Mouse (Mus musculus): ENCODE measurements at regions not wholly inside any gene's neighbourhood (a gene's known extent, or its start where the extent isn't known, plus 50 kb on each side); places are given as distances from the start of the nearest gene placed in this dataset.

DNA sequence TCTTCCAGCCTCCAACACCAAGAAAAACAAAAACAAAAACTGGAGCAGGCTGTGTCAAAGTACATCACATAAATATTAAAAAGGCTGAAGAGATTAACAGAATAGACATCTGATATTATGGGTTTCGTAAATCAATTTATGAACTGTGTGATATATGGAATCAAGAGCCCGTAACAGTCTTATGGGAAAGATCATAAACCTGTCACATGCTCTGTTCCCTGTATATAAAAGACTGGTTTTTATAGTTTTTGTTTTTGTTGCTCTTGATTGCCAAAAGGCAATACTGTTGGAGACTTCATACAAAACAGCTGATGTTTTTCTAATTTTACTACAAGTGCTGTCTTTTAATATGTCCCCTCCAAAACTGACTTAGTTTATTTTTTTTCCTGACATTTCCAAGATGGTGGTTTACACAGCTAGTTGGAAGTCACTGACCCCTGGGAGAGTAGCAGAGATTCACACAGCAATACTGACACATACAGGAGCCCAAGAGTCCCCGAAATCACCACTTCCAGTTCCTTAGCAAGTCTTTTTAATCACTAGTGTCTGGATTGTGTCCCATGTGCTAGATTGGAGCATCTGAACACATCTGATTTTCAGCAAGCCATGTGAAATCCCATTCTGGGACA lies 303.1 kb upstream of the Rag2 start:
- 70% methylated on average over 3 of the region's 3 CpGs for WGBS
- no peak for DNase-seq (ENCODE audit: low read depth, low spot score)

DNA sequence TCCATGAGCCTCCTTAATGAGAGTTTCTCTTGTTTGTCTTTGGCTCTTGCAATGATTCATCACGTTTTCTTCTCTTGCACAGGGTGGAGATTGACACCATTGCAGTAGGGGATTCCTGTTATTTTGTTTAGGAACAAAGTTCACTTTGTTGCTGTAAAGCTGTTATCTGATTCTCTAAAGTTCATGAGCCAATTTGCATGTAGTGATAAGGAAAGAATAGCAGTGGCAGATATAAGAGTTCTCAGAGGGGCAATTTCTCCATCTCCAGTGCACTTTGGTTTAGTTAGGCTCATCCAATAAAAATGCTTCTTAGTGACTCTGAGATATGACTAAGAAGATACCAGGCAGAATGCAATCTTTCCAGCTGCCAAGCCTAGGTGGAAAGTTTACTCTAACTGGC lies 267.8 kb upstream of the Rag2 start:
- no peak for DNase-seq (ENCODE audit: low read depth, low spot score)
- 7% methylated on average over 1 of the region's 1 CpGs for WGBS

DNA sequence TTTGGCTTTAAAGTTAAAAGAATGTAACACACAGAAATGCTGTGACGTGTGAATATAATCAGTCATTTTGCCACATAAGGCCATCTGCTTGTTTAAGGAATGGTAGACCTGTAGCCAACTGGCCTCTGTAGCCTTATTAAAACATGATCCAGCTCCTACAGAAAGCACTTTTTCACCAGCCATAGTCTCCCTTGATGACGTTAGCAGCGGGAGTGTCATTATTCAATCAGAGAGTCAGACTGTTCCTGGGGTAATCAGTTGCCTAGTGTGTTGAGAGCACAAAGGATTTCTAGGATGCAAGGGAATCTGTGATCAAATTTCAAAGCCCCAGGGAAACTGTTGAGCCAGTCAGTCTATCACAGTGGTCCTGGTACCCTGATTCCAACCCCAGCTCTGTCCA lies 260.3 kb upstream of the Rag2 start:
- no peak for DNase-seq (ENCODE audit: low read depth, low spot score)
- WGBS, result 51% methylated on average over 3 of the region's 3 CpGs

DNA sequence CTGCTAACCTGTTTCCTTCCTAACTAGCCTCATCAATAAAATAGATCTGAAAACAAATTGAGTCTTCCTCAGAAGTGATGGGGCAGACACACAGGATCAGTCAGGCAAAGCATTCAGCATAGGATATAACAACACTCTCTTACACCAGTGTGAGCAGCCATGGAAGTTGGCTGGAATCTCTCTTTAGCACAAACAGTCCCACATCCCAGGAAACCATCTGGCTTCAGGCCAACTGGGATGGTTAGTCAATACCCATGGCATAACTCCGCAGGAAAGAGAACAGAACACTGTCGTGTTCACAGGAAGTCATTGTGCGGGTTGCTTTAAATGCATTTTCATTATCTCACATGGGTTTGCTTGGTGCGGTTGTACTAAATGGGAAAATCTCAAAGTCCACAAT lies 256.2 kb upstream of the Rag2 start:
- DNase-seq (ENCODE audit: low read depth, low spot score), result no peak
- WGBS, result 73% methylated on average over 4 of the region's 4 CpGs

DNA sequence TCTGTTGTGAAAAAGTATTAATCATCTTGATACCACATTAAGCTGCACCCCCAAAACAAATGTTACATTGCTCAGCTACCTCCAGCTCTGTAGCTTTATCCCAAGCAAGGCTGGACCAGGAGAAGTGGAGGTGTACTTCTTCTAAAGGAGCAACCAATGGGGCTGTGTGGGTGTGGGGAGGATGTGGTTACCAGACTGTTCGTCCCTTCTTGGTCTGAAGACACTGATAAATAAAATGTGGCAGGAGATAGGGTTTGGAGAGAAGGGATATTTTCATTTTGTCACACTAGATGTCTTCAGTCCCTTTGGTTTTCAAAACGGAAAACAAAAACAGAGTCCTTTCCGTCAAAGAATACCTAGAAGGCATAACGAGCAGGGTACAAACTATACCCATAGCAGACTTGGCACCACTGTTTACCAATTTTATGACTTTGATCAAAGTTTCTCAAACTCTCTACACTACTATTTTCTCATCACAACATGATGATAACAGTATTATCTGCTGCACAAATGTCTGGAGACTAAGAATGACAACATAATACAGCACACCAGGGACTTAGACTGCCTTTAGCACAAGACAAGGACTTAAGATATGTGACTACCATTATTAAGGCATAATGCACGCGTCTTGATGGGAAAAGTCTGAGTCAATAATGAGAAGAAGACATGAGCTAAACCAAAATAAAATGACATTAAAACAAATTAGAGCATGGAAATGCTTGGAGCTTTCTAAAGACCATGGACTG lies 253.4 kb upstream of the Rag2 start:
- 83% methylated on average over 6 of the region's 6 CpGs for WGBS
- no peak for DNase-seq (ENCODE audit: low read depth, low spot score)

- 77% methylated on average over 7 of the region's 7 CpGs for WGBS
- no peak for DNase-seq (ENCODE audit: low read depth, low spot score)
Observed at GRCm38 (mm10) chr2:101371834-101372493, 252.6 kb upstream of the Rag2 start.

- WGBS, result 71% methylated on average over 6 of the region's 6 CpGs
- DNase-seq (ENCODE audit: low read depth, low spot score), result no peak
Observed at GRCm38 (mm10) chr2:101380595-101380994, 243.9 kb upstream of the Rag2 start.

DNA sequence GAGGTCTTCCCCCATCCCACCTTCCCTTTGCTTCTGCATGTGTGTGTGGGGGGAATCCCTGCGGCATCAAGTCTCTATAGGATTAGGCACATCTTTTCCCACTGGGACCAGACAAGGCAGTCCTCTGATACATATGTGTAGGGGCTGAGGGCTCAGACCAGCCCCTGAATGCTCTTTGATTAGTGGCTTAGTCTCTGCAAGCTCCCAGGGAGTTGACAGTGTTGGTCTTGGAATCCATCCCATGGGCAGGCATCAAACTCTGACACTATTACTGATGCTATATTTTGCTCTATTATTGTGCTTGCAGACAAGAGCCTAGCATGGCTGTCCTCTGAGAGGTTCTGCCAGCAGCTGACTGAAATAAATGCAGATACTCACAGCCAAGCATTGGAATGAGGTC lies 209.5 kb upstream of the Rag2 start:
- DNase-seq (ENCODE audit: low read depth, low spot score), result no peak
- 100% methylated on average over 1 of the region's 1 CpGs for WGBS

- no peak for DNase-seq (ENCODE audit: low read depth, low spot score)
- 60% methylated on average over 3 of the region's 3 CpGs for WGBS
Observed at GRCm38 (mm10) chr2:101416702-101417101, 207.8 kb upstream of the Rag2 start.

GRCm38 (mm10) chr2:101433141-101433895 lies 191.2 kb upstream of the Rag2 start:
- WGBS, result 64% methylated on average over 8 of the region's 8 CpGs

GRCm38 (mm10) chr2:101440231-101440630 lies 184.3 kb upstream of the Rag2 start:
- 40% methylated on average over 5 of the region's 5 CpGs for WGBS
- no peak for DNase-seq (ENCODE audit: low read depth, low spot score)

More at GRCm38 (mm10) chr2:101433141-101433895, 191.2 kb upstream of the Rag2 start:
- DNase-seq (ENCODE audit: low read depth, low spot score), result no peak

DNA sequence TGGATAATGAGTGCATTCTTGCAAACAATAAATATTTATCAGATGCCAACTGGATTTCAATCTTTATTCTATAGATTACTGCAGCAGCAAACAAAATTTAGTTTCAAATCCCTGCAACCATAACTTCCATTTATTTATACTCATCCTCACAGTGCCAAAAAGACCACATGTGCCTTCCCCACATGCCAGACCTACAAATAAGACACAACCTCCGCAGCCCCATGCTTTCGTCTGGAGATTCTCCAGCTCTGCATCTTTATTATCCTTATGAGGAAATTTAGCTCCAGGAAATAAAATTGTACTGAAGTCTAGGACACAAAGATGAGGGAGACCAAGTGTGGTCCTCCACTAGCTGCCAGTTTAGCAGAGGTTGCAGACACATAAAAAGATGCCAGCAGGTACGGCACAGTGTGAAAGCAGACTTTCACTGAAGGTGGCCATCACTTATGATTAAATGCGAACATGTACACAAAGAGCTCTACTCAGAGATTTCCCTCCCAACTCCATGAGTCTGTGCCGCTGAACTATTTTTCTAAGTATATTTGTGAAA lies 183.4 kb upstream of the Rag2 start:
- WGBS, result 78% methylated on average over 5 of the region's 5 CpGs
- DNase-seq (ENCODE audit: low read depth, low spot score), result no peak

- DNase-seq (ENCODE audit: low read depth, low spot score), result no peak
- WGBS, result 72% methylated on average over 5 of the region's 5 CpGs
Observed at GRCm38 (mm10) chr2:101455591-101455990, 168.9 kb upstream of the Rag2 start.

DNA sequence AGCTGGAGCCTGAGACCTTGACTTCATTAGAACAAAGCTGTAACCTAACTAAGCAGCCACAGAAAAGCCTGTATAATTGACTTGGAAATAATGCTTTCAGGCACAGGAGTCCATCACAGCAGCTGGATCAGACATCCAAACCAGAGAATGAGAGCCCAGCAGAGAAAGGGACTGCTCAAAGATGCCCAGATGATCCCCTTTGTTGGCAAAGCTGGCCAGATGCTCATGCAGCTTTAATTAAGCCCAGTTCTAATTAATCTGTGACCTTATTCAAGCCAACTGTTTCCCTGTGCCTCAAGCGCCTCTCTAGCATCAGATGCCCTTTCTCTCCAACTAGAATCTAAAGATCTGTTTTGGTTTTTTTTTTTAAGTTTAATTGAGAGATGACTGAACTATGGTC lies 165.6 kb upstream of the Rag2 start:
- no peak for DNase-seq (ENCODE audit: low read depth, low spot score)
- 91% methylated on average over 1 of the region's 1 CpGs for WGBS

- 88% methylated on average over 1 of the region's 1 CpGs for WGBS
Observed at GRCm38 (mm10) chr2:101462450-101462849, 162.1 kb upstream of the Rag2 start.

DNA sequence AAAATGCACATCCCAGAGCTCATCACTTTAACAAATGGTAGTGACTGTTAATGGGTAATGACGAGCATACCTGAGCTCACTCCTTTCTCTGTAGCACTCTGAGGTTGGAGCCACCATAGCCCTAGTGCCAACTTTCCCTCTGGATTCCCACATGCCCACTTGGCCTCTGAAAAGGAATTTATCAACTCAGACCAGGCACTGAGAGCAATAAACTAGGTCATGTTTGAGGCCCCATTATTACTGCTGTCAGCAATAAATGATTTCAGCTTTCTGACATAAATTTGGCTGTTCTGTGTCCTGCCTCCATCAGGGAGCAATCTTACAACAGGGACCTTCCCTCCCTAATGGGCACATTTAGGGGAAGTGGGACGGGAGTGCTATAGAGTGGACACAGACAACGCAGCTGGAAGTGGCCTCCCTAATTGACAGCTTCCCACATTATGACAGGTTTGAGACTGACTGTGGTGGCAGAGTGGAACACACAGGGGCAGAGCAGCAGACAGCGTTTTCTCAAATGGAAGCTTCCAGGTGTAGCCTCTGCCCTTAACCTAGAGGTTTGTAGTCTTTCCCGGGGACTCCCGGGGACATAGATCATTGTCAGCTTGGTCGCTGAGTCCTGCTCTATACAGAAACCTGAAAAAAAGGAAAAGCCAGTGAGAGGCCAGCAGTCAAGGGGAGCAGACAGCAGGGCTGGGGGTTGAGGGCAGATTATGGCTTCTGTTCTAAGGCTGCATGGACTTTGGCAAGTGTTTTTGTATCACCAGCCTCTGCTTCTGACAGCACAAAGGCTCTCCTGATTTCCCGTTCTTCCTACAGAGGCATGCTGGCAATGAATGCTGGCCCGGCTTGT lies 160.0 kb upstream of the Rag2 start:
- 67% methylated on average over 9 of the region's 9 CpGs for WGBS
- DNase-seq (ENCODE audit: low read depth, low spot score), result no peak

More at GRCm38 (mm10) chr2:101462450-101462849, 162.1 kb upstream of the Rag2 start:
- DNase-seq (ENCODE audit: low read depth, low spot score), result no peak

GRCm38 (mm10) chr2:101470569-101471100 lies 153.9 kb upstream of the Rag2 start:
- WGBS, result 71% methylated on average over 6 of the region's 6 CpGs
- DNase-seq (ENCODE audit: low read depth, low spot score), result no peak

GRCm38 (mm10) chr2:101472449-101473115 lies 151.9 kb upstream of the Rag2 start:
- 30% methylated on average over 8 of the region's 8 CpGs for WGBS
- DNase-seq (ENCODE audit: low read depth, low spot score), result peak; percentile 37
